Mouse (Mus musculus) olfactory bulb, adult 2 months (tissue): Measurements from ENCODE around the gene Arid3b.

ENCODE experiments used
- CTCF ChIP-seq: fragments of 200-500 bp; IDR thresholded peaks from 2 replicates; pipeline ENCODE4 v1.5.1; 2012; ENCODE audit warnings: low read depth, mild to moderate bottlenecking, low read length, moderate library complexity; ENCODE audit not compliant: insufficient read depth
- POLR2A ChIP-seq: fragments of 200-500 bp; IDR thresholded peaks from 2 replicates; pipeline ENCODE4 v1.6.1; 2012; ENCODE audit warnings: mild to moderate bottlenecking, low read depth, low read length, moderate library complexity; ENCODE audit not compliant: insufficient read depth

DNA sequence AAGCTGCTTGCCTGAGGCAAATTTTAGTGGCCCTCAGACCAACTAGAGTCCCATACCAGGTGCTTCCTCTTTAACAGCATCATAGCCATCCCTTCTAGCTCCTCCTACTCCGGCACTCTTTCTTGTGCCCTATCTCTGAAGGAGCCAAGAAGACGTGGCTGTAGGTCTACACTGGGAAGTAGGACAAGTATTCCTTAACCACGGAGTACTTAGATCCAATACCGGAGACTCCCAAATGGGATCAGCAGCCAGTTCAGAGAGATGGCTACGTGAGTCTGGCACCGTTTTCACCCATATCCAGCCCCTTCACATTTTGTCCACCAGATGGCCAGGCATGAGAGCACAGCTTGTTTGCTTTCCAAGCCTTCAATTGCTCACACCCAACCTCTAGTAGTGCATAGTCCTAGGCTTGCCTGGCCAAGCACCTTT, 74.0 kb downstream of the Arid3b start:
- TF ChIP-seq CTCF (no peak), POLR2A (no peak)
